21 mouse cellular contexts compared by ENCODE assay signal in genomic region chr13:111960036-111960435, GRCm38 (mm10).
DNase-seq lines count a peak whose midpoint lies in the region; ATAC-seq and TF ChIP-seq lines count a peak whose summit lies in the region.
"Had no signal": no experiment of that assay in that cellular context is flagged by ENCODE, and none has a peak within 500 bp of the region (broad histone marks: within the 10 kb centered on the region; RNA-seq: fewer than 3 reads in every experiment).

No protein-coding gene starts in this region.

- 97% methylated on average over 2 of the region's 2 CpGs for WGBS in lung, embryonic 14.5 days

- peaks cover 4% of the 10 kb centered on the region; the same call in 1 of the 2 replicates for H3K4me1 ChIP-seq in lung, embryonic 14.5 days (ENCODE audit: insufficient read depth)
- H3K4me1 ChIP-seq: forebrain, embryonic 15.5 days; neural tube, embryonic 15.5 days had no signal

- in situ Hi-C loops in Patski (cut with MboI; ENCODE audit: low pct_unique_long_range_greater_than_20kb): loop anchor here (5.0 kb wide), 2 partner anchors 107 to 297 kb away; no protein-coding TSS in a partner anchor

- H3K27me3 ChIP-seq in lung, embryonic 14.5 days (ENCODE audit: insufficient read depth, low read length): no peaks in the 10 kb centered on the region
- H3K27me3 ChIP-seq in Patski: no peaks in the 10 kb centered on the region
- H3K27me3 ChIP-seq: forebrain, embryonic 15.5 days; kidney, embryonic 15.5 days; limb, embryonic 12.5 days; neural tube, embryonic 15.5 days had no signal

- POLR2A ChIA-PET in Patski (lab: Charles Lee): interaction anchor here (1.2 to 2.2 kb wide), 3 partner anchors 150 to 174 kb away, joined by 4 to 5 read pairs (median 4); no protein-coding TSS in a partner anchor

- no peaks in the 10 kb centered on the region for H3K36me3 ChIP-seq in lung, embryonic 14.5 days (ENCODE audit: insufficient read depth)
- H3K36me3 ChIP-seq: forebrain, embryonic 15.5 days; kidney, embryonic 15.5 days; limb, embryonic 12.5 days; neural tube, embryonic 15.5 days had no signal

- no peak overlapping the region for H3K4me3 ChIP-seq in gastrocnemius, adult 2 months
- no peak overlapping the region for H3K4me3 ChIP-seq in lung, embryonic 14.5 days (ENCODE audit: low read depth, low read length)
- H3K4me3 ChIP-seq: erythroblast, embryonic 14.5 days; forebrain, embryonic 15.5 days; kidney, embryonic 15.5 days; limb, embryonic 12.5 days; neural tube, embryonic 15.5 days had no signal

- intact Hi-C loops in gastrocnemius, adult 2 months (cut with DNase I): no loop called here

- no peak for ATAC-seq in lung, embryonic 14.5 days (ENCODE audit: insufficient read depth)
- no peak for ATAC-seq in Patski
- no peak for ATAC-seq in megakaryocyte-erythroid progenitor cell, adult 5-6 weeks (replicated peaks; ENCODE audit: low FRiP score, low TSS enrichment, poor library complexity, severe bottlenecking)
- ATAC-seq: forebrain, embryonic 15.5 days had no signal

- peak; percentile 13; the same call in 1 of the 2 replicates for TF ChIP-seq CTCF in gastrocnemius, adult 2 months (IDR thresholded peaks at IDR 0.05)
- TF ChIP-seq CTCF in lung, embryonic 14.5 days (IDR thresholded peaks at IDR 0.05; ENCODE audit: low read depth): 0 out of 2 replicates have a peak, but pooled peaks have one; percentile 5
- TF ChIP-seq CTCF in Patski (IDR thresholded peaks at IDR 0.05): peak; percentile 17

- no peak for DNase-seq in gastrocnemius, adult 2 months
- DNase-seq in gastrocnemius, postnatal 4 days (ENCODE audit: low spot score in 2 of 2): no peak
- DNase-seq in lung, embryonic 14.5 days: no peak
- no peak for DNase-seq in lung, adult 18-20 months
- no peak for DNase-seq in Patski (ENCODE audit: low read depth, low spot score)
- DNase-seq in kidney, postnatal 14 days: no peak
- DNase-seq in right cerebral cortex, adult 18-20 months: no peak
- DNase-seq: adrenal gland, postnatal 36 days; cerebellum, adult 2 months; heart, adult 18-20 months; lung, adult 2 months; lung, postnatal 4 days; retina, postnatal 1 day; thymus, adult 18-20 months had no signal

- no peak overlapping the region for H3K9ac ChIP-seq in lung, embryonic 14.5 days
- H3K9ac ChIP-seq: forebrain, embryonic 15.5 days; kidney, embryonic 15.5 days; limb, embryonic 12.5 days; neural tube, embryonic 15.5 days had no signal

- CTCF ChIA-PET in Patski (lab: Charles Lee): interaction anchor here (0.9 to 1.1 kb wide), 2 partner anchors 27 to 49 kb away, joined by 3 read pairs; no protein-coding TSS in a partner anchor

- no peak overlapping the region for H3K27ac ChIP-seq in gastrocnemius, adult 2 months
- no peak overlapping the region for H3K27ac ChIP-seq in lung, embryonic 14.5 days (ENCODE audit: low read depth)
- H3K27ac ChIP-seq: forebrain, embryonic 15.5 days; limb, embryonic 12.5 days; neural tube, embryonic 15.5 days had no signal

- no peaks in the 10 kb centered on the region for H3K9me3 ChIP-seq in lung, embryonic 14.5 days (ENCODE audit: low read depth, low read length)
- H3K9me3 ChIP-seq: forebrain, embryonic 15.5 days; kidney, embryonic 15.5 days; limb, embryonic 12.5 days; neural tube, embryonic 15.5 days had no signal

- H3K4me2 ChIP-seq in lung, embryonic 14.5 days: no peak overlapping the region
- H3K4me2 ChIP-seq: forebrain, embryonic 15.5 days; kidney, embryonic 15.5 days; limb, embryonic 12.5 days; midbrain, embryonic 11.5 days; neural tube, embryonic 15.5 days had no signal
